Mouse (Mus musculus) neural tube, embryonic 12.5 days (tissue): ENCODE results near the gene Vps52. TPM values are rescaled to one million over a fixed set of nuclear protein-coding genes. Genes with fewer than 3 reads are reported as not detected.

ENCODE experiments used
- ATAC-seq: fragments of 200-750 bp; cut with Nextera tagmentation; 2 replicates; pipeline ENCODE4 v1.8.0; 2017; ENCODE audit warnings: low read depth, mild to moderate bottlenecking, moderate TSS enrichment, moderate library complexity; ENCODE audit not compliant: low FRiP score
- H3K27ac ChIP-seq: fragments of 300-500 bp; sonication (generic); 2 replicates; pipeline ENCODE4 v1.5.1; 2016
- H3K27me3 ChIP-seq: fragments of 300-500 bp; sonication (generic); replicated peaks from 2 replicates; pipeline ENCODE4 v1.6.1; 2016; ENCODE audit warnings: mild to moderate bottlenecking
- H3K36me3 ChIP-seq: fragments of 300-500 bp; sonication (generic); 2 replicates; pipeline ENCODE4 v1.6.1; 2016; ENCODE audit warnings: mild to moderate bottlenecking
- H3K4me1 ChIP-seq: fragments of 300-500 bp; sonication (generic); 2 replicates; pipeline ENCODE4 v1.6.1; 2016
- H3K4me2 ChIP-seq: fragments of 300-500 bp; sonication (generic); replicated peaks from 2 replicates; pipeline ENCODE4 v1.6.1; 2016; ENCODE audit warnings: mild to moderate bottlenecking
- H3K4me3 ChIP-seq: fragments of 300-500 bp; sonication (generic); 2 replicates; pipeline ENCODE4 v1.5.1; 2016
- H3K9ac ChIP-seq: fragments of 300-500 bp; sonication (generic); 2 replicates; pipeline ENCODE4 v1.6.1; 2016; ENCODE audit warnings: mild to moderate bottlenecking
- H3K9me3 ChIP-seq: fragments of 300-500 bp; sonication (generic); 2 replicates; pipeline ENCODE4 v1.6.1; 2016; ENCODE audit warnings: mild to moderate bottlenecking
- WGBS: fragments of 180-500 bp; shearing (Covaris S2); methylation state at CpG from one replicate; pipeline ENCODE4 v1.1.7; 2016; 5-methylcytosine and 5-hydroxymethylcytosine counted together
- polyA plus RNA-seq: library from polyadenylated mRNA; unstranded; fragments of >200 nt; fragmentation: Nextera tagmentation; extraction: Ambion mirVana; gene quantifications from 2 replicates; pipeline ENCODE4 v1.2.1, GENCODE M21; 2016

The Vps52 gene
- polyA plus RNA-seq, 1 experiment from 2014 or later, result 66.0 TPM

DNA sequence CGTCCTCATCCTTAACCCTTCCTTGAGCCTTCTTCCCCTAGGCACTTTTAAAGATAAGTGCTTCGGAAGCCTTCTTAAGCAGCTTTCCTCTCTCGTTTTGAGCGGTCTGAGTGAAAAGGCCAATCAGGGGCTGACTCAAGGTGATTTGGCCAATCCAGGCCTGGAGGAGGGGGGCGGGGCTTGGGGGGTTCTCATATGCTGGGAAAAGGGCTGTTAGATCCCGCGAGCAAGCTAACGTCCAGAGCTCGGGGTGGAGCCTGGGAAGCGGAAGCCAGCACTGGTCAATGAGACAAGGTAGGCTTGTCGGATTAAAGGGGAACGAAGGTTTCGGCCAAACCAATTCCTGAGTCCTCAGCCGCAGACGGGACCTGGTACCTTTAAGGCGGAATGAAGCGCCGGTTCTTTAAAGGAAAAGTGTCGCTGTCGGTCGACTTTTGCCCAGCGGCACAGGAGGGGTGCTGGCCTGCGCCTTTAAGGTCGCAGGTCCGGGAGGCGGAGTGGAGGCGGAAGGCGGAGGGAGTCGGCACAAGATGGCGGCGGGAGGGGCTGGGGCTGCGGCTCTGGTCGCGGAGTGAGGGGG, 39.9 kb upstream of the Vps52 start, which contains the start of the genes Tapbp and Zbtb22:
Gene Tapbp, plus strand, starts transcription at position 229 of the 580 bp plus-strand sequence.
Gene Zbtb22, plus strand, starts transcription at position 234 of the 580 bp plus-strand sequence.
- peaks cover 38% of the 10 kb centered on the region for H3K4me1 ChIP-seq
- no peaks in the 10 kb centered on the region for H3K9me3 ChIP-seq
- WGBS, result under 1% methylated on average over 34 of the region's 34 CpGs
- peak; percentile 90 for ATAC-seq
- H3K4me2 ChIP-seq, result peak within 1 kb of the TSS; percentile 67
- peaks cover 46% of the 10 kb centered on the region for H3K36me3 ChIP-seq
- H3K9ac ChIP-seq, result peak within 1 kb of the TSS; percentile 62
- H3K27me3 ChIP-seq, result no peaks in the 10 kb centered on the region
- H3K4me3 ChIP-seq, result peak within 1 kb of the TSS; percentile 59
- peak within 1 kb of the TSS; percentile 53; the same call in 1 of the 2 replicates for H3K27ac ChIP-seq

DNA sequence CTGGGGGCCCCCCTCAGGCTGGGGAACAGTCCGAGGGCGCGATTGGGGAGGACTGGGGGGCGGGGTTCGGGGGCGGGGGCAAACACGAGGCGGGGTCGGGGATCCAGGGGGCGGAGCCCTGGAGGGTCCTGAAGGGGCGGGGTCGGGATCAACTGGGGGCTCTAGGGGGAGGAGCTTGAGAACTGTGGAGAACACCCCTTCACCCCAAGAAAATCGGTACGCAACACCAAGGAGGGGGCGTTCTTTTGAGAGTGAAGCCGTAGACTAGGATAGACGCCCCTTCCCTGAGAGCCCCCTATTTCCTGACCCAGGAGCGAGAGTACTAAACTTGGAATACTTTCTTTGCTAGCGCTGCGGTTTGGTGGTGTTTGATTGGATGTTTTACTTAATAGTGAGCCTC, 39.3 kb upstream of the Vps52 start:
- 4% methylated on average over 20 of the region's 20 CpGs for WGBS

DNA sequence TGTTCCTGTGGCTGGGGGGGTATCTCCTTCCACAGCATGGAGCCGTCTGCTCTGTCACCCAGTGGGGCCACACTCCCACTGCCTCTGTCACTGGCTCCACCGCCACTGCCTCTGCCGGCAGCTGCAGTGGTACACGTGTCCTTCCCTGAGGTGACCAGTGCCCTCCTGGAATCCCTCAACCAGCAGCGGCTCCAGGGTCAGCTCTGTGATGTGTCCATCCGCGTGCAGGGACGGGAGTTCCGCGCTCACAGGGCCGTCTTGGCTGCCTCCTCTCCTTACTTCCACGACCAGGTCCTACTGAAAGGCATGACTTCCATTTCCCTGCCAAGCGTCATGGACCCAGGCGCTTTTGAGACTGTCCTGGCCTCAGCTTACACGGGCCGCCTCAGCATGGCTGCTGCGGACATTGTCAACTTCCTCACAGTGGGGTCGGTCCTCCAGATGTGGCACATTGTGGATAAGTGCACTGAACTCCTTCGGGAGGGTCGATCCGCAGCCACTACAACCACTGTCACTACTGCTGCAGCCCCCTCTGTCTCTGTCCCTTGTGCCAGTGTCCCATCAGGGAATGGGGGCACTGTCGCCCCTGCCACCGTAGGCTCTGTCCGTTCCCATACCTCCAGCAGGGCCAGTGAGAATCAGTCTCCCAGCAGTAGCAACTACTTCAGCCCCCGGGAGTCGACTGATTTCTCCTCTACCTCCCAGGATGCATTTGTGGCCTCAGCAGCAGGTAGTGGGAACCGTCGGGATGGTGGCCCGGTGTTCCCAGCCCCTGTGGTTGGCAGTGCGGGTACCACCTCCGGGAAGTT, 38.6 kb upstream of the Vps52 start:
- Histone ChIP-seq H3K9me3 (no peaks in the 10 kb centered on the region), H3K4me3 (peak overlapping the region; percentile 59), H3K27ac (no peak overlapping the region), H3K27me3 (no peaks in the 10 kb centered on the region), H3K4me1 (peaks cover 38% of the 10 kb centered on the region), H3K4me2 (peak overlapping the region; percentile 67), H3K36me3 (peaks cover 34% of the 10 kb centered on the region), H3K9ac (peak overlapping the region; percentile 62; the same call in 1 of the 2 replicates)
- no peak for ATAC-seq
- WGBS, result 76% methylated on average over 31 of the region's 31 CpGs

More for the DNA sequence above, 39.3 kb upstream of the Vps52 start:
- Histone ChIP-seq H3K4me1 (peaks cover 38% of the 10 kb centered on the region), H3K9ac (peak overlapping the region; percentile 62), H3K27ac (peak overlapping the region; percentile 53; the same call in 1 of the 2 replicates), H3K27me3 (no peaks in the 10 kb centered on the region), H3K4me2 (peak overlapping the region; percentile 67), H3K9me3 (no peaks in the 10 kb centered on the region), H3K36me3 (peaks cover 41% of the 10 kb centered on the region), H3K4me3 (peak overlapping the region; percentile 59)
- ATAC-seq, result peak; percentile 18

DNA sequence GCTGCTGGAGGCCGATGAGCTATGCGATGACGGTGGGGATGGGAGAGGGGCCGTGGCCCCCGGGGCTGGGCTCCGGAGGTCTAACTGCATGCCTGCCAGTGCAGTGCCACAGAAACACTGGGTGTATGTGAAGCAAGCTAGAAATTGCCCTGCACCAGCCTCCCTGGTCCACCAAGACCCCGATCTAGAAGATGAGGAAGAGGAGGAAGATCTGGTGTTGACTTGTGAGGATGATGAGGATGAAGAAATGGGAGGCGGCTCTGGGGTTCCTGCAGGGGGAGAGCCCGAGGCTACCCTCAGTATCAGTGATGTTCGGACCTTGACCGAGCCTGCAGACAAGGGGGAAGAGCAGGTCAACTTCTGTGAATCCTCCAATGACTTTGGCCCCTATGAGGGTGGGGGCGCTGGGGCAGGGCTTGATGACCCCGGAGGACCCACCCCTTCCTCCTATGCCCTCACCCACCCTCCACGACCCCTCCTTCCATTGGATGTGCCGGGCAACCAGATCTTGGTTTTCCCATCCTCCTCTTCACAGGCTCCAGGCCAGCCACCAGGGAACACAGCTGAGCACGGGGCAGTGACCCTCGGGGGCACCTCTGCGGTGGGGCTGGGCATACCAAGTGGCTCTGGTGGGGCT, 37.8 kb upstream of the Vps52 start:
- peak overlapping the region; percentile 88 for H3K4me2 ChIP-seq
- no peak overlapping the region for H3K9ac ChIP-seq
- H3K27ac ChIP-seq, result no peak overlapping the region
- H3K36me3 ChIP-seq, result peaks cover 27% of the 10 kb centered on the region
- 89% methylated on average over 18 of the region's 18 CpGs for WGBS
- H3K9me3 ChIP-seq, result no peaks in the 10 kb centered on the region
- H3K4me1 ChIP-seq, result peaks cover 38% of the 10 kb centered on the region
- no peaks in the 10 kb centered on the region for H3K27me3 ChIP-seq
- H3K4me3 ChIP-seq, result no peak overlapping the region
- ATAC-seq, result no peak

DNA sequence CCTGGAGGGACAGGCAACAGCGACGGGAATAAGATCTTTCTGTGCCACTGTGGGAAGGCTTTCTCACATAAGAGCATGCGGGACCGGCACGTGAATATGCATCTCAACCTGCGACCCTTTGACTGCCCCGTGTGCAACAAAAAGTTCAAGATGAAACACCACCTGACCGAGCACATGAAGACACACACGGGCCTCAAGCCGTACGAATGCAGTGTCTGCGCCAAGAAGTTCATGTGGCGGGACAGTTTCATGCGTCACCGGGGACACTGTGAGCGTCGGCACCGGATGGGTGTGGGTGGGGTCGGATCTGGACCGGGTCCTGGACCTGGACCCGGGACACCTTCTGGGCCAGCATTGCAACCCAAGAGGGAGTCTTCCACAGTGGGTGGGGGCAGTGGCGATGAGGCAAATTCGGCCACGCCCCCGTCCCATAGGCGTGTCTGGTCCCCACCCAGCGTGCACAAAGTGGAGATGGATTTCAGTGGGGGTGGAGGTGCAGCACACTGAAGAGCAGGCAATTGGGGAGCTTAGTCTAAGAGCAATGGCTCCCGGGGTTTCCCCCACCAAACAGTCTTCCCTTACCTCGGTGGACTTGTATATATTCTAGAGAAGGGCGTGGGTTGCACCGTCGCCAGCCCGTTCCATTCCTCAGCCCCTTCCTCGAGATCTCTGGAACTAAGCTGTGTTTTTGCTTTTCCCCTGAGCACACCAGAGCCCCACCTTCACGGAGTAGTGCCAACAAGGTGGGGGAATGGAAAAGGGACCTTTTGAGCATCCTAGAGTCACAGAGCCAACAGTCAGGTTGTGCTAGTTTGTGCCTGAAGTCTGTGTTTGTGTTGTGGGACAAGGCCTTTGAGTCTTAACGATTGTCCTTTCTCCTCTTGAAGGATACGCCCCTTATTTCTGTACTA, 37.1 kb upstream of the Vps52 start:
- Histone ChIP-seq H3K27me3 (no peaks in the 10 kb centered on the region), H3K4me2 (peak overlapping the region; percentile 88), H3K27ac (no peak overlapping the region), H3K4me3 (no peak overlapping the region), H3K9ac (no peak overlapping the region), H3K4me1 (peaks cover 38% of the 10 kb centered on the region), H3K9me3 (no peaks in the 10 kb centered on the region), H3K36me3 (peaks cover 20% of the 10 kb centered on the region)
- WGBS, result 64% methylated on average over 37 of the region's 37 CpGs
- ATAC-seq, result no peak

DNA sequence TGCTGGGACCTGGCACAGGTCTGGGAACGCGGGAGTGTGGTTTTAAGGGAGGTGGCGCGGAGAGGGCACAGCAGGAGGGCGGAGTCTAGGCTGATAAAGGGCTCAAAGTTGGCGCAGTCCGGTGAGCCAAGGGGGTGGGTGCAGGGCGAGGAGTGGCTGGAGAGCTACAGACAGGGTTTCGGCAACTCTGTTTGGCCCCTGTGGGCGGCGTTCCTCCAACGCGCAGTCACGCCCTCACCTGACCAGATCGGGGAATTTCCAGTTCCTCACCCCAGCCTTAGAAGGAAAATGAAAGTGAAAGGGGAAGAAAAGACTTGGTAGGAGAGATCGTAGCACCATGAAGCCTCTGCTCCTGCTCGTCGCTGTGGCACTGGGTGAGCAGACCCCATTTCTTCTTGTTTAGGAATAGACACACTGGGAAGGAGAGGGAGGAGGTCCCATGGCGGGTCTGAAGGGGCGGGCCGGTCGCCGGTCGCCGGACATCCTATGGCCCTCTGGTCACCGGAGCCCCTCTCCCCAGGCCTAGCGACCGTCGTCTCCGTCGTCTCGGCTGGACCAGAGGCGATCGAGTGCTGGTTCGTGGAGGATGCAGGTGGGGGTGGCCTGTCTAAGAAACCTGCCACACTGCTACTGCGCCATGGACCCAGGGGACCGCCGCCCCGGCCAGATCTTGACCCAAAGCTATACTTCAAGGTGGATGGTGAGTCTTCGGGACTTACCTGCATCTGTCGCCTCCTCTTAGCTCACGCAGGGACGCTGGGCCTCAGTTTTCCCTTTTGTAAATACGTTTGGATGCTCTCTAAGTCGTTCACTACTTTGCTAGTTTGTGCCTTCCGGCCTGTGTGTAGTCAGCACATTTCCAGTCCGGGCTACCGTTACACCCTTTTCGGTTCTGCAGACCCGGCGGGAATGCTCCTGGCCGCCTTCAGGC, 36.0 kb upstream of the Vps52 start:
- peaks cover 10% of the 10 kb centered on the region for H3K36me3 ChIP-seq
- H3K9me3 ChIP-seq, result no peaks in the 10 kb centered on the region
- H3K27me3 ChIP-seq, result no peaks in the 10 kb centered on the region
- peak overlapping the region; percentile 49 for H3K4me3 ChIP-seq
- H3K4me1 ChIP-seq, result peaks cover 35% of the 10 kb centered on the region
- no peak for ATAC-seq
- H3K4me2 ChIP-seq, result peak overlapping the region; percentile 88
- peak overlapping the region; percentile 67 for H3K9ac ChIP-seq
- under 1% methylated on average over 52 of the region's 52 CpGs for WGBS
- H3K27ac ChIP-seq, result 0 out of 2 replicates have a peak overlapping the region, but pooled peaks have one; percentile 27

DNA sequence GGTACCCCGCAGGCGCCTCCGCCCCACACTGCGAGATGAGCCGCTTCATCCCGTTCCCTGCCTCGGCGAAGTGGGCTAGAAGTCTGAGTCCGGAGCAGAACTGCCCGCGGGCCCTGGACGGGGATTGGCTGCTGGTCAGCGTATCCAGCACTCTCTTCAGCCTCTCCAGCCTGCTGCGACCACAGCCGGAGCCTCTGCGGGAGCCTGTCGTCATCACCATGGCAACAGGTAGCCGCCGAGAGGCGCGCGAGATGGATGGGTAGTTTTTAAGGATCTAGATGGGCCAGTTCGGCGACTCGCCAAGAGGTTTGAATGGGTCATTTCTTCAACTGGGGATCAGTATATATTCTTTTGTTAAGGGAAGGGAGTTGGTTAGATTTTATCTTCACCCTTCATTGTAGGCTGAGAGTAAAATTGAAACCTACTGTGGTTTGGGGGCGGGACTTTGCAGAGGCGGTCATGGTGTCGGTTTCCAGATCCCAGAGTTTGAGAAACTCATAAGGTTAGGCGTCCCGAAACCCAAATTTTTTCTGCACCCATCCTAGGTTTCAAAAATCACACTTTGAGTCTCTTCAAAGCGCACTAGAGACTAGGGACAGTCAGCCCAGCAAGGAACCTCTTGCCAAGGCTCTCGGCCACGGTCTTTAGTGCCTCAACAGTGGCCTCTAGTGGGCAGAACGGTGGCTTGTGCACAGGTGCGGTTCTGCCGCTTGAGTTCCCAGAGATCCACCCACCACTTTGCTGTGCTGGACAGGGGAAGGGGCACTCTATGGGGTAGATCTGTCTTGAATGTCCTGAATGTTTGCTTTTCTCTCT, 35.1 kb upstream of the Vps52 start:
- H3K4me1 ChIP-seq, result peaks cover 29% of the 10 kb centered on the region
- no peaks in the 10 kb centered on the region for H3K9me3 ChIP-seq
- H3K4me3 ChIP-seq, result peak overlapping the region; percentile 49
- peak overlapping the region; percentile 67 for H3K9ac ChIP-seq
- WGBS, result under 1% methylated on average over 36 of the region's 36 CpGs
- H3K27ac ChIP-seq, result 0 out of 2 replicates have a peak overlapping the region, but pooled peaks have one; percentile 27
- peak; percentile 22; the same call in 1 of the 2 replicates for ATAC-seq
- H3K4me2 ChIP-seq, result peak overlapping the region; percentile 88
- peaks cover 8% of the 10 kb centered on the region; the same call in 1 of the 2 replicates for H3K36me3 ChIP-seq
- H3K27me3 ChIP-seq, result no peaks in the 10 kb centered on the region

DNA sequence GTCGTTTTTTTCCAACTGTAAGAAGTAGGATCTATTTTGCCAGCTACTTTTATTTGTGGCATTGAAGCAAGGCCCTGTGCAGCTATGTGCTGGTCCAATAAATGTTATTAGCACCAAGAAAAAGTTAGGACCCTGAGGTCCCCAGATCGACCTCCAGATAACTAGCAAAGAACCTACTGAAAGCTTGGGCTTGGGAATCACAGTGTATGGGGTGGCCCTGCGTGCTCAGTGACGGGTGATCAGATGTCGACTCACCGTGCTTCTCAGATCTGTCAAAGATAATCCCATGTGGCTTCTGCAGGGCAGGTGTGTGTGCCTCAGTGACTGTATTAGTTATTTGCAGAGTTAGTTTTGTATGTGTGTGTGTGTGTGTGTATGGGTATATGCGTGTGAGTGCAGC, 34.3 kb upstream of the Vps52 start:
- Histone ChIP-seq H3K4me2 (0 out of 2 replicates have a peak overlapping the region, but pooled peaks have one; percentile 88), H3K9ac (no peak overlapping the region), H3K4me1 (peaks cover 29% of the 10 kb centered on the region), H3K4me3 (no peak overlapping the region), H3K27me3 (no peaks in the 10 kb centered on the region), H3K9me3 (no peaks in the 10 kb centered on the region), H3K36me3 (peaks cover 15% of the 10 kb centered on the region; the same call in 1 of the 2 replicates), H3K27ac (no peak overlapping the region)
- WGBS, result 92% methylated on average over 7 of the region's 7 CpGs
- no peak for ATAC-seq

DNA sequence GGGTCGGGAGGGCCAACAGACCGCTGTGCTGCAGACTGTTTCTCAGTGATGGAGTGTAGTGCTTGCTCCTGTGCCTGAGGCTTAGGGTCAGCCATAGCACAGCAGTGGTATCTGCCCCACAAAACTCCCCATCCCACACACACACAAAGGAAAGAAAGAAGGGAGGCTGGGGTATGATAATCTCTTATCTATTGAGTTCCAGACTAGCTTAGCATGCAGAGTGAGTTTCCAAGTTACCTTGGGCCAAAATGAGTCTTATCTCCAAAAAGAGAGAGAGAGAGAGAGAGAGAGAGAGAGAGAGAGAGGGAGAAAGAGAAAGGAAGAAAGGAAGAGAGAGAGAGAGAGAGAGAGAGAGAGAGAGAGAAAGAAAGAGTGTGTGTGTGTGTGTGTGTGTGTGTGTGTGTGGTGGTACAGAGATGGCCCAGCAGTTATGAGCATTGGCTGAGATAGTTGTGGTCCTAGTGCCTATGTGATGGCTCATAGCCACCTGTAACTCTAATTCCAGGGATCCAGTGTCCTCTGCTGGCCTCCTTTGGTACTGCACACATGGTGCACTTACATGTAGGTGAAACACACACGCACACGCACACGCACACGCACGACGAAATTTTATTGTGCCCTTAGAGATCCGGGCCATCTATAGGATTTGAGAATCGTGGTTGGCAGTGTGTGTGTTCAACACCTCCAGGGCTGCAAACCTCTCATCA, 30.9 kb upstream of the Vps52 start:
- H3K9me3 ChIP-seq, result no peaks in the 10 kb centered on the region
- ATAC-seq, result no peak
- WGBS, result 88% methylated on average over 10 of the region's 10 CpGs
- peaks cover 14% of the 10 kb centered on the region; the same call in 1 of the 2 replicates for H3K36me3 ChIP-seq
- no peak overlapping the region for H3K27ac ChIP-seq
- H3K4me3 ChIP-seq, result no peak overlapping the region
- H3K4me1 ChIP-seq, result peaks cover 14% of the 10 kb centered on the region
- no peak overlapping the region for H3K9ac ChIP-seq
- no peaks in the 10 kb centered on the region for H3K27me3 ChIP-seq
- H3K4me2 ChIP-seq, result no peak overlapping the region
